Mouse (Mus musculus) cerebellum, adult 2 months (tissue): Measurements from ENCODE around the gene Cwc22. TPM values are rescaled to one million over a fixed set of nuclear protein-coding genes. Genes with fewer than 3 reads are reported as not detected.

ENCODE experiments used
- DNase-seq, 2 experiments: peaks; one replicate each; pipeline ENCODE4 v3.0.0; 2021
- H3K27ac ChIP-seq: fragments of 200-500 bp; 2 replicates; pipeline ENCODE4 v1.5.1; 2012; ENCODE audit warnings: low read length, control low read depth, inconsistent platforms; ENCODE audit not compliant: insufficient read depth
- H3K27me3 ChIP-seq: fragments of 200-500 bp; 2 replicates; pipeline ENCODE4 v1.6.1; 2012; ENCODE audit warnings: inconsistent platforms, mild to moderate bottlenecking, low read length, moderate library complexity; ENCODE audit not compliant: control insufficient read depth, insufficient read depth
- H3K4me1 ChIP-seq: fragments of 200-500 bp; 2 replicates; pipeline ENCODE4 v1.6.1; 2011; ENCODE audit warnings: low read length; ENCODE audit not compliant: control insufficient read depth, insufficient read depth
- H3K4me3 ChIP-seq: fragments of 200-500 bp; replicated peaks from 2 replicates; pipeline ENCODE3; 2011; ENCODE audit warnings: mild to moderate bottlenecking, low read depth, low read length, control low read depth; ENCODE audit not compliant: insufficient read depth
- CTCF ChIP-seq: fragments of 200-500 bp; IDR thresholded peaks from 2 replicates; pipeline ENCODE4 v1.5.1; 2011; ENCODE audit warnings: low read depth, mild to moderate bottlenecking, control low read depth, low read length, moderate library complexity, borderline replicate concordance; ENCODE audit not compliant: insufficient read depth
- POLR2A ChIP-seq: fragments of 200-500 bp; IDR thresholded peaks from 2 replicates; pipeline ENCODE4 v1.6.1; 2011; ENCODE audit warnings: low read length, control low read depth, borderline replicate concordance; ENCODE audit not compliant: insufficient read depth
- WGBS: fragments of 180-500 bp; shearing (Covaris S2); methylation state at CpG from one replicate; pipeline ENCODE4 v1.1.7; 2018; 5-methylcytosine and 5-hydroxymethylcytosine counted together
- polyA plus RNA-seq: library from polyadenylated mRNA; depleted of rRNA; stranded (reverse); fragments of >200 nt; gene quantifications from 2 replicates; pipeline ENCODE4 v1.2.3, GENCODE M21; 2012

Cwc22 gene
- polyA plus RNA-seq, 1 experiment, result 30.3 TPM

DNA sequence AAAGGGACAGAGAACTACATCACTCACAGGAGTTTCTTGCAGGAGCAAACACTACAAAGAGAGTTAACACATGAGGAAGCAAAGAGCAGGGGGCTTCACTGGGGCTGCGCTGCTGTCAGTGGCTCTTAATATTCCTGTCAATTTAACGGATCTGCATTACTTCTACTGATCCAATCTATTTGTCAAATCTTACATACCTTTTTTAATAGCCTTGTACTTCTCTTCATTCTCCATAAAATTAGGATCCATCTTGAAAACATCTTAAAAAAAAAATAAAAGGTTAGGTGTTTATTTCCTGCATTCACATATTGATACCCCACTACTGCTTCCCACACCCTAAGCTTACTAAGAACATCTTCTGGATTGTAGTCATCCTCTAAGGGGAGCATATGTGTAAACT is 25.6 kb downstream of the Cwc22 start:
- no peak overlapping the region for H3K27ac ChIP-seq
- DNase-seq, result no peak
- no peak overlapping the region for H3K4me3 ChIP-seq
- TF ChIP-seq POLR2A (no peak), CTCF (no peak)
- peaks cover 2% of the 10 kb centered on the region; the same call in 1 of the 2 replicates for H3K4me1 ChIP-seq
- no peaks in the 10 kb centered on the region; the same call in 1 of the 2 replicates for H3K27me3 ChIP-seq
- 98% methylated on average over 2 of the region's 2 CpGs for WGBS

DNA sequence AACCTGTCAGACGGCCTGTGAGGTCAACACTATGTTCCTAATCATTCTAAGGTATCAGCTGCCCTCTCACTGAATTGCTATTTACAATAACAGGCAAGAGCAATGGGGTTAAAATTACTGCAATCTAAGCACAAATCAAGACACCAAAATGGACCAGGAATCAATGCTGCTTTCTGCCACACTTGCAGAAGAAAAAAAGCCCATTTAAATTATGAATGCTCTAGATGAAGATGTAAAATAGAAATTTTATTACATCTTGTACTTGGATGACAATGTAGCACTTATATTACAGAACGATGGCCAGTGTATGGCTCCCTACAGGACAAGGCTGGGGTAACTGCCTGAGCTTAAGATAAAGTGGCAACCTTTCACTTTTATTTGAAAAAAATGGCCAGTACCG is 27.7 kb downstream of the Cwc22 start:
- no peaks in the 10 kb centered on the region; the same call in 1 of the 2 replicates for H3K27me3 ChIP-seq
- H3K4me3 ChIP-seq, result no peak overlapping the region
- H3K27ac ChIP-seq, result no peak overlapping the region
- DNase-seq, result no peak
- 51% methylated on average over 3 of the region's 3 CpGs for WGBS
- TF ChIP-seq POLR2A (no peak), CTCF (no peak)
- H3K4me1 ChIP-seq, result peaks cover 6% of the 10 kb centered on the region; the same call in 1 of the 2 replicates

DNA sequence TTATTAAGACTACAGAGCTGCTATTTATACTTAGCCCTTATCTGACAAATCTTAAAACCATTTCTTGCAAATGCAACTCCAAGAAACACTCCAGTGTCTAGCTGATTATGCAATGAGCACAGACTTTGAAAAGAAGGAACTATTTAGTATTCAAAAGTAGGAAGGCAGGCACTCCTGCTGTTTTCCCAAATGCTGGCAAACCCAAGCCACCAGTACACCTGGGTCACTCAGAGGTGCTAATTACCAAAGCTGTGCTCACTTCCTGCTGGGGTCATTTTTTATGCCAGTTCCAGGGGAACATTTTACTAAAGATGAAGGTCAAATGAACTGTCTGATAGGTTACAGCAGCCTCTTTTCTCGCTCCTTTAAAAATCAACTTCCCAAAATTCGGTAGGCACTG is 28.2 kb downstream of the Cwc22 start:
- peak; percentile 60 to 79 for DNase-seq
- WGBS, result 24% methylated on average over 2 of the region's 2 CpGs
- Histone ChIP-seq H3K27me3 (no peaks in the 10 kb centered on the region; the same call in 1 of the 2 replicates), H3K4me3 (no peak overlapping the region), H3K27ac (no peak overlapping the region), H3K4me1 (peaks cover 7% of the 10 kb centered on the region; the same call in 1 of the 2 replicates)
- TF ChIP-seq POLR2A, result no peak
- no peak for TF ChIP-seq CTCF

DNA sequence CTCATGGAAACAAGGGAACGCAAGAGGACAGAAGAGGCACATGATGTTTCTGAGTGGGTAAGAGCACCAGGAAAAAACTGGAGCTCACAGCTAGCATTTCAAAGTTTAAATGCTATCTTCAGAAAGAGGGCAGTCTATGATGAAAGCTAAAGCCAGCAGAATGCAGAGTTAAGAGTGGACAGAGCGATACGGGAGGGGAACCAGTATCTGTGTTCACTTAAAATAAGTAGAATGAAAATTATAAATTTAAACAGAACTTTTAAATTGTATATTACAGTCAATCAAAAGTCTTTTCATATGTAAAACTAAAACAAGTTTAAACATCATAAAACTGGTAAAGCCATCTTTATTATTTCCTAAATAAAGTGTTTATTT is 28.8 kb downstream of the Cwc22 start:
- 95% methylated on average over 3 of the region's 3 CpGs for WGBS

DNA sequence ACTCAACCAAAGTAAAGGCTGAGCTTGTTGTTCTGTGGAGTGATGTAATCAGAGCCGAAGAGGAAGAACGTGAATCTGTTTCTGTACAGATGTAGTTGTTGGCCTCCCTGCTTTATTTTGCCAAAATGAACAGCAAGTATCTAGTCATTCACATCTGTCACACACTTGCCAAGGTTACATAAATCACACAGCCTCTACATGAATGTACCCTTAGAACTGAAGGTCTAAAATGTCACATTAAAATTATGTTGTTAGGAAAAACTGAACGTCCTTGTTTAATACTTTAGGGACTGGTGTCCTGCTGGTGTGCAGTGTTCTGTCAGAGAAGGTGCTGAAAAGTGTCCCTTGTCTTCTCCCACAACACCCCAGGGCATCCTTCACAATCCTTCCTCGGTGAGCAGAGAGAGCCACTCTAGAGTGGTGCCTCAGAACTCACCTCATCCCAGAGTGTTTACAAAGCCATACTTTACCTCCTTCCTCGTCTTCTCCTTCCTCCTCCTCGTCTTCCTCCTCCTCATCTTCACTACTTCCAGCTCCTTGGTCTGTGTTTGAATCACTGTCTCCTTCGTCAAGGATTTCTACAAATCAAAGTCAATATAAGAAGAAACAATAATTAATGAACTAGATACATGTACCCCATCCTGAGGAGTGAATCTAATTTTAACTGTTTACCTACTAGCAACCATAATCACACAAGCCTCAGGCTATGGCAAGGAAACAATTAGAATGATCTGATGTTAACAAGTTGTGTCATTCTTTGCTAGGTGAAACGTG is 29.4 kb downstream of the Cwc22 start:
- DNase-seq, result no peak
- TF ChIP-seq POLR2A, result no peak

More for the DNA sequence above, 28.8 kb downstream of the Cwc22 start:
- Histone ChIP-seq H3K27me3 (no peaks in the 10 kb centered on the region; the same call in 1 of the 2 replicates), H3K27ac (no peak overlapping the region), H3K4me3 (no peak overlapping the region), H3K4me1 (peaks cover 7% of the 10 kb centered on the region; the same call in 1 of the 2 replicates)
- TF ChIP-seq POLR2A, result no peak
- no peak for TF ChIP-seq CTCF
- DNase-seq, result no peak

DNA sequence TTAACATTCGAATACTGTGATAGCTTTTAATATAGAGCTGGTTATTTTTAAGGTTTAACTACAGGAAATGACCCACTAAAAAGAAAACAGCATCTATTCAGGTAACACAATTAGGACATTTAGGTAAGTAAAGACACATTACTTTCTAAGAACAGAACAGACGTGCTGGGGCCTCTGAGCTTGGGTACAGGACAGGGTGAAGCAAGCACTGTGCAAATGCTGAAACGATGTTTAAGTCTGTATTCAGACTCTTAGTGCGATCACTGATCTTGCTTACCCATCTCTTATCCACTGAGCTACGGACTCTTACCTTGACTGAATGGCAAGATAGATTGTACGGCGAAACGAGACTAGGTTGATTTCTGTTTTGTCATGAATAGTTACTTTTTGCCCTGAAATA is 31.0 kb downstream of the Cwc22 start:
- peaks cover 7% of the 10 kb centered on the region; the same call in 1 of the 2 replicates for H3K4me1 ChIP-seq
- WGBS, result 96% methylated on average over 8 of the region's 8 CpGs
- DNase-seq, result no peak
- H3K4me3 ChIP-seq, result no peak overlapping the region
- H3K27ac ChIP-seq, result no peak overlapping the region
- H3K27me3 ChIP-seq, result no peaks in the 10 kb centered on the region; the same call in 1 of the 2 replicates
- no peak for TF ChIP-seq POLR2A
- no peak for TF ChIP-seq CTCF

More for the DNA sequence above, 29.4 kb downstream of the Cwc22 start:
- Histone ChIP-seq H3K27me3 (no peaks in the 10 kb centered on the region; the same call in 1 of the 2 replicates), H3K27ac (no peak overlapping the region), H3K4me1 (peaks cover 7% of the 10 kb centered on the region; the same call in 1 of the 2 replicates), H3K4me3 (no peak overlapping the region)
- WGBS, result 88% methylated on average over 8 of the region's 8 CpGs

DNA sequence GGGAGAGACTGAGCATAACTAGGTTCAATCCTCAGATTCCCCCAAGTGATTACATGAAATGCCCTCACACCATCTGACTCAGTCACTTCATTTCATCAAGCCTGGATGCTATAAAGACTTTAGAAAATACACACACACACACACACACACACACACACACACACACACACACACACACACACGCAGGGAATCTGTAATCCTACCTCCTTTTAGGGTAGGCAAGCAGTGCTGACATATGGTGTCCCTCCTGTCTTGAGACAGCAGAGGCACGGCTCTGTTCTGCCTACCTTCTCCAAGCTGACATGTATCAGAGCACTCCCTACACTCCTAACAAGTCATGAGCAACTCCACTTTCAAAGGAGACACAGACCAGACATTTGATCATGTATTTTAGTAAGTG is 32.5 kb downstream of the Cwc22 start:
- TF ChIP-seq POLR2A (no peak), CTCF (no peak)
- peak in 1 of 2 experiments; percentile 58 for DNase-seq
- WGBS, result 7% methylated on average over 2 of the region's 2 CpGs

DNA sequence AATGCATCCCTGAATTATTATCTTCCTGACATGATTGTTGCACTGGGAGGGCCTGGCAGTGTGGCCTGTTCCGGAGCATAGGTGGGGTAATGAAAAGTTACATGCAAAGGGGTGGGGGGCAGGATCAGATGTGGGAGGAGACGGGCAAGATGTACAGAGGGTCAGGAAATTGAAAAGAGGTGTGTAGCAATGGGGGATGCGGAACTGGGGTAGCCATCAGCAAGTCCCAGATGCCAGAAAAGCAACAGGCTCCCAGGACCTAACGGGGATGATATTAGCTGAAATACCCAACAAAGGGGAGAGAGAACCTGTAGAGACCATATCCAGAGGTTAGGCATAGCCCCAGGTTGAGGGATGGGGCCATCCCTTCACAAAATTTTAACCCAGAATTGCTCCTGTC is 34.0 kb downstream of the Cwc22 start:
- TF ChIP-seq CTCF, result no peak
- TF ChIP-seq POLR2A, result no peak
- Histone ChIP-seq H3K4me1 (peaks cover 5% of the 10 kb centered on the region; the same call in 1 of the 2 replicates), H3K27me3 (no peaks in the 10 kb centered on the region), H3K27ac (no peak overlapping the region), H3K4me3 (no peak overlapping the region)
- no peak for DNase-seq
- 97% methylated on average over 4 of the region's 4 CpGs for WGBS

More for the DNA sequence above, 32.5 kb downstream of the Cwc22 start:
- H3K4me3 ChIP-seq, result no peak overlapping the region
- H3K27me3 ChIP-seq, result no peaks in the 10 kb centered on the region
- no peak overlapping the region for H3K27ac ChIP-seq
- H3K4me1 ChIP-seq, result peaks cover 5% of the 10 kb centered on the region; the same call in 1 of the 2 replicates
